Mouse (Mus musculus): ENCODE data around the gene Robo2.
"Not testable (repeated sequence)": the region's sequence is repeated elsewhere in the genome, so short reads cannot be mapped to it uniquely, and the experiment has no call there.

Gene Robo2

DNA sequence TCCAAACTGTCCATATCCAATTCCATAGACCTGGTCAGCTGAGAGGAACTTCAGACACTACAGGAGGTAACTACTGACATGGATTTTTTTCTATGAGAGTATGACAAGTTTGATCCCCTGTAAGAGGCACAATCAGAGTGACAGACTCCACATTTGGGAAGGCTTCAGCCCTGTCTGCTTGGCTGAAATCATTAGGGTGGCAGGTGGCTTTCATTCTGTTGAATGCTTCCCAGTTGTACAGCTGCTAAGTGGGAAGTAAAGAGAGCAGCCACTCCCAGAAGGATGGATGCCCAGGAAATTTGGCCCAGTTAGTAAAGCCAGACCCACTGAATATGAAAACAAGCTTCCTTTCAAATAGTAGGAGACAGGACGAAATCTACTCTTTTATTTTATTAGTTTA lies 321.7 kb downstream of the Robo2 start:
- DNase-seq (ENCODE audit: inconsistent age in 2 of 2, low spot score in 1 of 2), result no peak

DNA sequence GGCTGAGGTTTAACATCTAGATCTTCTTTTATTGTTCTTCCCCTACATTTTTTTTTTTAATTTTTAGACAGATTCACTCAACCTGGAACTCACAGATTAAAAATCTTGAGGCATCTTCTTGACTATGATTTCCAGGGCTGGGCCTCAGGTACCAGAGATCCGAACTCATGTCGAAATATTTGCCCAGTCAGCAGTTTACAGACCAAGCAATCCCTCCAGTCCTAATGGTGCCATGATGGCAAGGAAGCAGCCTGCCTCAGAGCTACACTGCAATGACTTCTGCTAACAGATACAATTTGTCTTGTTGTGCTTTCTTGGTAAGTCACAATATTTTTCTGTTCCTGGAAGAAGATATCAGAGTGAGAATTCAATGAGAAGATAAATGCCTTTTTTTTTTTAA lies 327.4 kb downstream of the Robo2 start:
- no peak for DNase-seq (ENCODE audit: inconsistent age in 2 of 2, low spot score in 1 of 2)

GRCm38 (mm10) chr16:74072671-74073070 lies 339.0 kb downstream of the Robo2 start:
- no peak for DNase-seq (ENCODE audit: inconsistent age in 2 of 2, low spot score in 1 of 2)

GRCm38 (mm10) chr16:74070628-74071027 lies 341.0 kb downstream of the Robo2 start:
- no peak for DNase-seq (ENCODE audit: inconsistent age in 2 of 2, low spot score in 1 of 2)

DNA sequence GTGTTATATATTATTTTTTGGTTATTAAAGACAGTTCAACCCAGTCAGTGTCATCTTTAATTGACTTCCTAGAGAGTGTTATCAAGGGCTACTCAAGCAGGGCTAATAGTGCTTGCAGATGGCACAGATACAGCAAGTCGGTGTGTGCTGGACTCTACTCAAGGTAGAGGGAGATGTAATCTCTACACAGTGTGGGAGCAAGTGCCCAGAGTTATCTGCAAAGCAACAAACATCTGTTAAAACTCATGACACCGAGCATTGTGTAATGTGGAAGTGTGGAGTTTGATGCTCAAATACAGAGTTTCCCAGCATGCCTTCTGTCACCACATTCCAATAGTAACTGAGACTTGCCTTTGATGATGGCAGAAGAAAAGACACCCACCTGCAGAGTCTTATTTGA lies 345.7 kb downstream of the Robo2 start:
- DNase-seq (ENCODE audit: inconsistent age in 2 of 2, low spot score in 1 of 2), result no peak

- DNase-seq (ENCODE audit: inconsistent age in 2 of 2, low spot score in 1 of 2), result no peak
Observed at GRCm38 (mm10) chr16:74061951-74062350, 349.7 kb downstream of the Robo2 start.

DNA sequence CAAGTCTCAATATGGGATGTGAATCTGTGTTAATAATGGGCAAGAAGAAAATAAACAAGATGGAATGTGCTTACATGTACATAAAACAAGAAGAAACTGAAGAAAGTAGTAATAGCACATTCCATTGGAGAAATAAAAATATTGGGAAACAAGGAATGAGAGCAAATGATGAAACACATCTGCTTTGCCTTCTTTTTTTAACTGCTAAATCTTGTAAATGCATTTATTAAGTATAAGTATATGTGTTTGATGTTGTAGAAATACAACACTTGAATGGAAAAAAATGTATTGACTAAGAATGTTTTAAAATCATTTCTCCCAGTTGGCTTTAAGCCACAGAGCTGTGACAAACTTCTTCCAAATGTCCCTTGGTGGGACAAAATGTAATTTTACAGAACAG lies 350.1 kb downstream of the Robo2 start:
- DNase-seq (ENCODE audit: inconsistent age in 2 of 2, low spot score in 1 of 2), result no peak

DNA sequence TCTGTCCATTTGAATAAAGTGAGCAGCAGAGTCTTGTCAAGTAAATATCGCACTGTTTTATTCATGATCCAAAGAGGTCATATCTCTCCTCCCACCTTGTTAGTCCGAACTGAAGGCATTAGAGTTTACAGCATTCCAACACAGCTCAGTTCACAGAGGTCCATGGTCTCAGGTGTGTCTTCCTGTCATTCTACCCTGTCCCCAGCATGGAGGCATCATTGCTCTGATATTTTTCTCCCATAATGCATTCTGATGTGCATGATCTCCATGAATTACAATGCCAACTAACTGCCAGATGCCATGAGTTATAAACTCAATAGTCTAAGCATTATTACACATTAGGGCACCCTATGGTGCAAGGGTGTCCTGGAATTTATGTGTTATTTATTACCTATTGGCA lies 354.7 kb downstream of the Robo2 start:
- DNase-seq (ENCODE audit: inconsistent age in 2 of 2, low spot score in 1 of 2), result no peak

DNA sequence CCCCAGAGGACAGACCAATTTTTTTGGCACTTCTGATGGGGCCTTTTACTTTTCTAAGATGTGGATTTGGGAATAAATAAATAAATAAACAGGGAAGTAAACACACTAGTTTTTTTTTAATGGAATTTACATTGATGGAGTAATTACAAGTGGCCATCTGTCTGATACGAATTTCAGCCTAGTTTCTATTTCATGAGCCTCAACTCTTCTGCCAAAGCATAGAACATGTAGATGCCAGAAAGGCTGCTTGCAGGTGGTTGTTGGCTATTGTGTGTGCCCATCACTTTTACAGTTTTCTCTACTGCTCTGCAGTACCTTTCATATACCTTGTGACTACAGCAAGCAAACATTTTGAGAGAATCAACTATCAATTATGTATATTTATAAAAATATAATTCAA lies 355.4 kb downstream of the Robo2 start:
- DNase-seq (ENCODE audit: inconsistent age in 2 of 2, low spot score in 1 of 2), result no peak

DNA sequence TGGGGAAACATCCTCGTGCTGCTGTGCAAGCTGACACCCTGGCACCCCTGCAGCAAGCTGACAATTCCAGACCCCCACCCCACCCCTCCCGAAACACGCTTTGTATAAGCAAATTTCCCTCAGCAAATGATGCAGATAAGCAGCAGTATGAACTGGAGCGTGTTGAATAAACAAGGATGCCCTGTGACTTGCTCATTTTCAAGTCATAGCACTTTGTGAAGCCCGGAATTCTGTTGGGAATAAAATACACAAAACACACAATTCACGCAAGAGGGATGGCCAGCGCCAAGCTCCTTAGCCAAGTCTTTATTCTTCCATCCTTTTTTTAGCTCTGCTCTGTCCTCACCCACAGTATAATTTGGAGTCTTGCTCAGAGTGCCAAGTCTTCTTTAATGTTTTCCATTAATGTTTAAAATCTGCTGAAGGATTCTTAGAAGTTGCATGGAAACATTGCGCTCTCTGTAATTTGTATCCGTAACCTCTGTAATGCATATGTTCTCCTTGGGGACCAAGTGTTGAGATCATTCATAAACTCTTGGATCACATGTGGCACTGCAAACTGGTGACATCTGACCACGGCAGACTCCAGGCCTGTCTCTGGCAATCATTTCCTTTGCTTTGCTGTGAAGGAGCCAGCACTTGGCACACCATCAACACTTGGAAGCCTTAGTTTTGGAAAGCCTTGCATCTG lies 356.4 kb downstream of the Robo2 start:
- DNase-seq (ENCODE audit: inconsistent age in 2 of 2, low spot score in 1 of 2), result peak in 1 of 2 experiments; percentile 35

DNA sequence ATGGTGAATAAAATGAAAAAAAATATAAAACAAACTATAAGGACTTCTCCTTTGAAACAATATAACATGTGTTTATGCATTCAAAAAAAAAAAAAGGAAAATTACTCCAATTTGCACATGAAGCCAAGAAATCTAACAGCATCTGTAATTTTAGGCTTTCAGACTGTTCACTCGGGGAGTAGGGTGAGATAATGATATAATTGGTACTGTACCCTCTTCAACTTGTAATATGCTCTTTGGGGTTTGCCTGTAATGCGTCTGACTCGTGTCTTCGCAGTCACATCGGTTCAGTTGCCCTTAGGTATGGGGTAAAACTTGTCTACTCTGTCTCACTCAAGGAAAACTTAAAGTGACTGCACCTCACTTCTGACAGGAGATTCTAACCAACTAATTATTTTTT lies 362.2 kb downstream of the Robo2 start:
- no peak for DNase-seq (ENCODE audit: inconsistent age in 2 of 2, low spot score in 1 of 2)

GRCm38 (mm10) chr16:74048980-74049379 lies 362.6 kb downstream of the Robo2 start:
- no peak for DNase-seq (ENCODE audit: inconsistent age in 2 of 2, low spot score in 1 of 2)

GRCm38 (mm10) chr16:74047232-74047631 lies 364.4 kb downstream of the Robo2 start:
- DNase-seq (ENCODE audit: inconsistent age in 2 of 2, low spot score in 1 of 2), result no peak

GRCm38 (mm10) chr16:74040797-74041196 lies 370.8 kb downstream of the Robo2 start:
- not testable (repeated sequence) for DNase-seq (ENCODE audit: inconsistent age in 2 of 2, low spot score in 1 of 2)

- DNase-seq (ENCODE audit: inconsistent age in 2 of 2, low spot score in 1 of 2), result no peak
Observed at GRCm38 (mm10) chr16:74027822-74028221, 383.8 kb downstream of the Robo2 start.

DNA sequence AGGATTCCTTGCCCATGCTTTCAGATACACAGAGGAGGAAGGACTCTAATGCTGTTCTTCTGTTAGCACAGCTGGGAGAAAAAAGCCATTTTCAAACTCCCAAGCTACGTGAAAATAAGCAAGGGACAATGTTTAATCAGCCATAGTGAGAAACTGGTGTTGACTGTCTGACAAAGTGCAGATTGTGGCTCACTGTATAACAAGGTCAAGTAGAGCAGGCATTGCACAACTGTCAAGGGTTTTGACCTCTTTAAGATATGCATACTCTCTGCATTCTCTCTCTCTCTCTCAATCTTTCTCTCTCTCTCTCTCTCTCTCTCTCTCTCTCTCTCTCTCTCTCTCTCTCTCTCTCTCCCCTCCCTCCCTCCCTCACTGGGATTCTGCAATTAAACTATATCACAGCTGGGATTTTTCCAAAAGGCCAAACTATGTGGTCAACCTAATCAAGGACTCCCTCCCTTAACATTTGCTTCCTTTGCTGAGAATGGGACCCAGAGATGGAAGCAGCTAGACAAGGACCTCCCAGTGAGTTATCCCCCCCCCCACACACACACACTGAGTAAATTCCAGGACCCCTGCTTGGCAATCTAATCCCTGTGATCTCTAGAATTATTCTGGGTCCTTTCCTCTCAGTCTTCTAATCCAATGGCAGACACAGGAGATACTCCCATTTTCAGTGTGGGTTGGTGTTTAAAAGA lies 389.2 kb downstream of the Robo2 start:
- DNase-seq (ENCODE audit: inconsistent age in 2 of 2, low spot score in 1 of 2), result peak in 1 of 2 experiments; percentile 31

DNA sequence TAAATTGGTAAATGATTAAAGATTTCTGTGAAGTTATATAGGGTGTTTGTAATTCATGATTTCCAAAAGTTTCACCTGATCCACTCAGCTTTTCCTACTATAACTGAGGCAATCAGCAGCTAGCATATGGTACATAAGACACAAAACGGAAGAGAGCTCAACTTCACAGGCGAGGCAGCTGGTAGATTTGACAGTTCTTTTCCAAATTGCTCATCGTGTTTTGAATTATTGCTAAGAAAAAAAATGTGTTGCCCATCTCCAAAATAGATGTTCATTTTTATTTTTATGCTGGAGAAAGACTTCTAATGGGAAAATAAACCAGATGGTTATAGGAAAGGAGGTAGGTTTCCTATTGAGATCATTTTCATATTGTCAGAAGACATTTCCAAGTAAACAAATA lies 405.9 kb downstream of the Robo2 start:
- DNase-seq (ENCODE audit: inconsistent age in 2 of 2, low spot score in 1 of 2), result no peak

DNA sequence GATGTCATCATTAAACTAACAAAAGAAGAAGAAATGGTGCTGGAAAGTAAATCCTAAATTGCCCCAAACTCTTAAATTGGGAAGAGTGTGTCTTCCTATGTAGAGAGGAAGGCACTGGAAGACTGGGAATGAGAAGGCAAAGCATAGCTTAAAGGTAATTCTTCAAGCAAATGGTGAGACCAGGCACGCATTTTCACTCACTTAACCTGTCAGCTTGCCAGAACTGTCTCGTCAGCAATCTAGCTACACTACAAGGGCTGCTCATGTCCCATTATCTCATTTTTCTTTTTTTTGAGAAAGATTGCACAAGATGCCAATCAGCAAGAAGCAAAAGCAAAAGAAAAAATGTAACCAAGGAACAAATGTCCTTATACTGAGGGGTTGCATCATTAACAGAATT lies 410.3 kb downstream of the Robo2 start:
- no peak for DNase-seq (ENCODE audit: inconsistent age in 2 of 2, low spot score in 1 of 2)

- no peak for DNase-seq (ENCODE audit: inconsistent age in 2 of 2, low spot score in 1 of 2)
Observed at GRCm38 (mm10) chr16:73991212-73991611, 420.4 kb downstream of the Robo2 start.

- DNase-seq (ENCODE audit: inconsistent age in 2 of 2, low spot score in 1 of 2), result no peak
Observed at GRCm38 (mm10) chr16:73969573-73969972, 442.1 kb downstream of the Robo2 start.

GRCm38 (mm10) chr16:73964366-73964926 lies 447.2 kb downstream of the Robo2 start:
- DNase-seq (ENCODE audit: inconsistent age in 2 of 2, low spot score in 1 of 2), result no peak

DNA sequence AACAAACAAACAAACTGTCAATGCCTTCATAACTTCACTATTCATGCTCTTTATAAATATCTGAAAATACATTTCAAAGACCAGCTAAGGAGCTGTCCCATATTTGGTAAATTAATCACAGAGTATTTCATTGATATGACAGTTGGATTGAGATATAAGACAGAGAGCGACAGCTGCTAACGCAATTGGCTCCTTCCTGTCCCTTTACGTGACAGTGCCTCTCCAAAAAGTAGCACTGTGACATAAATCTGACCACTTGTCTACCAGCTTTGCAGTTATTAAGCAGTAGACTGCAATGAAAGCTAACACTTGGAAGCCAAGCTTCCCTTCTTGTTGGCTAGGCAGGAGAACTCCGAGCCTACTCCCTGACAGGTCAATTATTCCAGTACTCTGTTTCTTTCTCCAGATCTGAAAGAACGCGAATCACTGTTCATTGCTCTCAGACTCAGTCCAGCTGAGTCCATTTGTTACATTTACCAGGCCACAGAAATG lies 452.1 kb downstream of the Robo2 start:
- no peak for DNase-seq (ENCODE audit: inconsistent age in 2 of 2, low spot score in 1 of 2)
